Mouse (Mus musculus): ENCODE data around the gene Dpagt1. TPM values are rescaled to one million over a fixed set of nuclear protein-coding genes. Genes with fewer than 3 reads are reported as not detected.
"Not testable (repeated sequence)": the region's sequence is repeated elsewhere in the genome, so short reads cannot be mapped to it uniquely, and the experiment has no call there.

Gene Dpagt1
- polyA plus RNA-seq, 1 experiment from 2014 or later, result 25.3 TPM

GRCm38 (mm10) chr9:44319887-44320798, 5.7 kb upstream of the Dpagt1 start, which contains the start of gene C2cd2l:
C2cd2l (minus strand) TSS chr9:44320285.
- Histone ChIP-seq H3K4me2 (replicated peaks; ENCODE audit: low read depth) (peak within 1 kb of the TSS; percentile 91), H3K27ac (ENCODE audit: low read depth, low read length) (peak within 1 kb of the TSS; percentile 91), H3K9me3 (ENCODE audit: control insufficient read depth) (no peaks in the 10 kb centered on the region), H3K4me1 (replicated peaks; ENCODE audit: control insufficient read depth, insufficient read depth, low read length) (peaks cover 4% of the 10 kb centered on the region; the same call in 1 of the 2 replicates), H3K36me3 (ENCODE audit: control insufficient read depth, insufficient read depth) (peaks cover 19% of the 10 kb centered on the region), H3K9ac (ENCODE audit: low read depth, low read length) (peak within 1 kb of the TSS; percentile 89), H3K4me3 (ENCODE audit: low read depth, low read length) (peak within 1 kb of the TSS; percentile 96), H3K27me3 (replicated peaks; ENCODE audit: control insufficient read depth, insufficient read depth, low read length) (no peaks in the 10 kb centered on the region)
- ATAC-seq, result peak; percentile 91
- WGBS, result under 1% methylated on average over 67 of the region's 67 CpGs
- no peak for TF ChIP-seq CTCF (IDR thresholded peaks at IDR 0.05; ENCODE audit: low read depth)

GRCm38 (mm10) chr9:44320799-44321133, 5.1 kb upstream of the Dpagt1 start:
- peak; percentile 6; the same call in 1 of the 2 replicates for ATAC-seq
- Histone ChIP-seq H3K4me2 (replicated peaks; ENCODE audit: low read depth) (peak overlapping the region; percentile 91), H3K9me3 (ENCODE audit: control insufficient read depth) (no peaks in the 10 kb centered on the region), H3K4me1 (replicated peaks; ENCODE audit: control insufficient read depth, insufficient read depth, low read length) (peaks cover 4% of the 10 kb centered on the region; the same call in 1 of the 2 replicates), H3K4me3 (ENCODE audit: low read depth, low read length) (peak overlapping the region; percentile 96), H3K36me3 (ENCODE audit: control insufficient read depth, insufficient read depth) (peaks cover 13% of the 10 kb centered on the region), H3K27me3 (replicated peaks; ENCODE audit: control insufficient read depth, insufficient read depth, low read length) (no peaks in the 10 kb centered on the region), H3K27ac (ENCODE audit: low read depth, low read length) (no peak overlapping the region; the same call in 1 of the 2 replicates), H3K9ac (ENCODE audit: low read depth, low read length) (0 out of 2 replicates have a peak overlapping the region, but pooled peaks have one; percentile 17)
- no peak for TF ChIP-seq CTCF (IDR thresholded peaks at IDR 0.05; ENCODE audit: low read depth)
- 15% methylated on average over 6 of the region's 6 CpGs for WGBS

DNA sequence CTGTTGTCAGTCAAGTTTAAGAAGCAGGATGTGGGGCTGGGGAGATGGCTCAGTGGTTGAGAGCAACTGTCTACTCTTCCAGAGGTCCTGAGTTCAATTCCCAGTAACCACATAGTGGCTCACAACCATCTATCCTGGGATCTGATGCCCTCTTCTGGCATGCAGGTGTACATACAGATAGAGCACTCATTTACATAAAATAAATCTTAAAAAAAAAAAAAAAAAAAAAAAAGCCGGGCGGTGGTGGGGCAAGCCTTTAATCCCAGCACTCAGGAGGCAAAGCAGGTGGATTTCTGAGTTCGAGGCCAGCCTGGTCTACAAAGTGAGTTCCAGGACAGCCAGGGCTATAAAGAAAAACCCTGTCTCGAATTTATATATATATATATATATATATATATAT, 2.2 kb upstream of the Dpagt1 start:
- H3K4me1 ChIP-seq (replicated peaks; ENCODE audit: control insufficient read depth, insufficient read depth, low read length); H3K27me3 ChIP-seq (replicated peaks; ENCODE audit: control insufficient read depth, insufficient read depth, low read length); H3K4me2 ChIP-seq (replicated peaks; ENCODE audit: low read depth); H3K4me3 ChIP-seq (ENCODE audit: low read depth, low read length); ATAC-seq; H3K36me3 ChIP-seq (ENCODE audit: control insufficient read depth, insufficient read depth); H3K27ac ChIP-seq (ENCODE audit: low read depth, low read length); H3K9ac ChIP-seq (ENCODE audit: low read depth, low read length); H3K9me3 ChIP-seq (ENCODE audit: control insufficient read depth): not testable (repeated sequence)
- WGBS, result 62% methylated on average over 4 of the region's 4 CpGs
- TF ChIP-seq CTCF (IDR thresholded peaks at IDR 0.05; ENCODE audit: low read depth), result peak; percentile 39

DNA sequence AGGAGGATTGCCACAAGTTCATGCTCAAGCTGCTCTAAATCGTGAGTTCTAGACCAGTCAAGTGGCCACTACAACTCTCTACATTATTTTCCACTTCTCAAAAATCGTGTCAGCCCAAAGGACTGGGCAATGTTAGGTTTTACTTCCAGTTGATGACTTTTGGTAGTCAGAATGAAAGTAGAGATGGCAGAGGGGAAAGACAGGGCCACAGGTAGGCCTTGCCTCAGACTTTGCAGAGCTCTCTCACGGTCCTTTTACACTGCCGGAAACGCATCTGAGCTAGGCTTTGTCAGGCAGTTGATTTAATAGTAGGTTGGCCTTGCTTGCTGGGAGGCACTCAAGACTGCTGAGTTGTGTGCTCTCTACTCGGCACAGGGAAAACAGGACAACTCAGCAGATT, 1.7 kb upstream of the Dpagt1 start:
- WGBS, result 82% methylated on average over 6 of the region's 6 CpGs
- H3K9me3 ChIP-seq (ENCODE audit: control insufficient read depth), result no peaks in the 10 kb centered on the region
- no peak overlapping the region for H3K27ac ChIP-seq (ENCODE audit: low read depth, low read length)
- H3K9ac ChIP-seq (ENCODE audit: low read depth, low read length), result no peak overlapping the region
- no peak for ATAC-seq
- H3K36me3 ChIP-seq (ENCODE audit: control insufficient read depth, insufficient read depth), result no peaks in the 10 kb centered on the region
- H3K27me3 ChIP-seq (replicated peaks; ENCODE audit: control insufficient read depth, insufficient read depth, low read length), result no peaks in the 10 kb centered on the region
- H3K4me2 ChIP-seq (replicated peaks; ENCODE audit: low read depth), result no peak overlapping the region
- H3K4me3 ChIP-seq (ENCODE audit: low read depth, low read length), result no peak overlapping the region
- TF ChIP-seq CTCF (IDR thresholded peaks at IDR 0.05; ENCODE audit: low read depth), result no peak
- no peaks in the 10 kb centered on the region; the same call in none of the 2 replicates for H3K4me1 ChIP-seq (replicated peaks; ENCODE audit: control insufficient read depth, insufficient read depth, low read length)

GRCm38 (mm10) chr9:44325032-44325767, 619 bp upstream of the Dpagt1 start:
- not testable (repeated sequence) for H3K27me3 ChIP-seq (replicated peaks; ENCODE audit: control insufficient read depth, insufficient read depth, low read length); H3K4me1 ChIP-seq (replicated peaks; ENCODE audit: control insufficient read depth, insufficient read depth, low read length); H3K4me3 ChIP-seq (ENCODE audit: low read depth, low read length); ATAC-seq; H3K36me3 ChIP-seq (ENCODE audit: control insufficient read depth, insufficient read depth); H3K9ac ChIP-seq (ENCODE audit: low read depth, low read length); H3K9me3 ChIP-seq (ENCODE audit: control insufficient read depth); H3K27ac ChIP-seq (ENCODE audit: low read depth, low read length)
- TF ChIP-seq CTCF (IDR thresholded peaks at IDR 0.05; ENCODE audit: low read depth), result peak; percentile 12; the same call in 1 of the 2 replicates
- 46% methylated on average over 6 of the region's 8 CpGs for WGBS
- peak overlapping the region; percentile 76 for H3K4me2 ChIP-seq (replicated peaks; ENCODE audit: low read depth)

Data from intestine, postnatal 0 days (tissue).